Mouse (Mus musculus) heart, adult 9 months (tissue): Measurements from ENCODE around the gene Auh.

ENCODE experiments used
- DNase-seq, 2 experiments: peaks; one replicate each; pipeline ENCODE4 v3.0.0; 2022; ENCODE audit warnings: low spot score in 2 of 2

Gene Auh

GRCm38 (mm10) chr13:52833748-52834147 lies 95.7 kb downstream of the Auh start:
- DNase-seq: no peak

DNA sequence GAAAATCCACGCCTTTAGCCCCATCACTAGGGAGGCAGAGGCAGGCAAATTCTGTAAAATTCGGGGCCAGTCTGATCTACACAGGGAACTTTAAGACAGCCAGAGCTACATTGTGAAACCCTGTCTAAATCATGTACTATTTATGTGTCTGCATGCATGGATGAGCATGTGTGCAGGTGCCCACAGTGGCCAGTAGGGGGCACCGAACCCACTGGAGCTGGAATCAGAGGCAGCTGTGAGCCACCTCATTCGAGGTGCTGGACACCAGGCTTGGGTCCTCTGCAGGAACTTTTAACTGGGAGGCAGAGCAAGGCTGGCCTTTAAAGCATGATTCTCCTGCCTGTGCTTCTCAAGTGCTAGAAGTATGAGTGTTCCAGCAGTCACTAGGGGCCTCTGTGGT lies 96.3 kb downstream of the Auh start:
- DNase-seq: no peak

- DNase-seq: no peak
These were observed 96.9 kb downstream of the Auh start for GRCm38 (mm10) chr13:52832481-52833170.

GRCm38 (mm10) chr13:52831037-52831757 lies 98.3 kb downstream of the Auh start:
- no peak for DNase-seq

DNA sequence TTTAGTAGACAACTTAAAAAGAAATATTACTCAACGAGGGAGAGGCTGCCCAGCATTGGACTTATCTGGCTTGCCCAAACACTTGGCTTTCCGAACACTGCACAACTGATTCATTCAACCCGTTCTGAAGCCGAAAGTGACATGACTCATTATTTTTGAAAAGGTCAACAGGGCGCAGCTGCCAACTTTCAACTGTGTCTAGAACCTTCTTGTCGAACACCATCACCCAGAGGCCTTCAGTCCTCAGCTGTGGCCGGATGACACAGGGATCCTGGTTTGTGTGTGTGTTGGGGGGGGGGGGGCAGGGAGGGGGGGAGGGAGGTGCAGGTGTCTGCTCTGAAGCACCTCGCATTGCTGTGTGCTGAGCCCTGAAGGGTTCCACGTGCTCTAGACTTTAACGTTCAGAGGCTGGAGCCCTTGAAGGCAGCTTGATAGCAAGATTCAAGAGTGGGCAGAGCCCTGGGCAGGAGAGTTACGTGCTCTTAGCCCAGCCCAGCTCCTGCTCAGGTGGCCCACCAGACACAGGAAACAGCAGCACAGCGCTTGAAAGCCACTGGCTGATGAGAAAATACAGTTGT lies 100.4 kb downstream of the Auh start:
- DNase-seq: peak; percentile 46 to 72

DNA sequence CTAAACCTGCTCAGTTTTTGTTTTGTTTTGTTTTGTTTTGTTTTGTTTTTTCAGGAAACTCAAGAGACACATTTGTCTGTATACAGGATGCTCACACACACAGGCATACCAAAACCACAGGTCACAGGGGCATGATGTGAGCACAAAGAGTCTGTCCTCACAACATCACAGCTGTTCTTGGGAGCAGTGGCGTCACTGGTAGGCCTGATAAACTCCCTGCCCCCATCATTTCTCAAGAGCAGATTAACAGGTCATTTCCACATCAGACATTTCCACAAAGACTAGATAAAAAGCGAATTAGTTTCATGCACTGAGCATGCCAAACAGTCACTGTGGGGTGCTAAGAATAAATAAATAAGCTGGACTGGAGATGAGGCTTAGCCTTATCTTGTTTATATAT lies 101.3 kb downstream of the Auh start:
- no peak for DNase-seq

GRCm38 (mm10) chr13:52826666-52827065 lies 102.8 kb downstream of the Auh start:
- DNase-seq: no peak

- DNase-seq: no peak
These were observed 104.7 kb downstream of the Auh start for GRCm38 (mm10) chr13:52824754-52825153.

GRCm38 (mm10) chr13:52822165-52823149 lies 107.0 kb downstream of the Auh start:
- DNase-seq: peak; percentile 70 to 72

DNA sequence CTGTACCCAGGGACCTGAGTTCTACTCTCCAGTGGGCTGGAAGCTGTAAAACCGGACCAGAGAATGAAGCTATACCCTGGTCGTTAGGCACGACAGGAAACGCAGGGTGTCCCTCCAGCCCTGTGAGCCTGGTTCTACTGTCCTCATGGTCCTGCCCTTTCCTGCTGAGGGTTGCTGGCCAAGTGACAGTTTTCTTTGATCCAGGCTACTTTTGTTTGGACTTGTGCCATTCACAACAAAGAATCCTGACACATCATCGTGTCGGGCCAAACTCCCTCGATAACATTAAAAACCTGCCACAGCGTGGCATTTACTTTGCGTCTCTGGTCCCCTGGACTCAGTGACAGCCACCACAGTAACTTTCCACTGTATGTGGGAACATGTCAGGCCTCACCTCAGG lies 107.9 kb downstream of the Auh start:
- DNase-seq: peak; percentile 61 to 63

DNA sequence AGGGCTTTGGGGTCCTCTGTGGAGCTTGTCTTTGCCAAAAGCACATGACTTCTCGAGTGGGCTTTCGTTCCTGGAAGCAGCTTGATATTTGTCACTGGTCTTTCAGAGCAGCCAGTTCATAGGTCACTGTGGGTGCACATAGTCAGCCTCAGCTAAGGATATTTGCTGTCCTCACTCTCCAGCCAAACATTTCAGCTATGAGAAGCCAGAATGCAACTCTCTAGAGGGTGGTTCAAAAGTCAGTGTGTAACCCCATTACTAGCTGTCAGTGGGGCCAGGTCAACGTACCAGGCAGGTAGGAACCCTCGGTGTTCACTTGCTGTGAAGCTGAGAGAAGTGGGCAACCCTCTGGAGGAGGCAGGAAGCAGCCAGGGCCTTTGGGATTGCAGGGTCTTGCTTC lies 109.6 kb downstream of the Auh start:
- DNase-seq: no peak

DNA sequence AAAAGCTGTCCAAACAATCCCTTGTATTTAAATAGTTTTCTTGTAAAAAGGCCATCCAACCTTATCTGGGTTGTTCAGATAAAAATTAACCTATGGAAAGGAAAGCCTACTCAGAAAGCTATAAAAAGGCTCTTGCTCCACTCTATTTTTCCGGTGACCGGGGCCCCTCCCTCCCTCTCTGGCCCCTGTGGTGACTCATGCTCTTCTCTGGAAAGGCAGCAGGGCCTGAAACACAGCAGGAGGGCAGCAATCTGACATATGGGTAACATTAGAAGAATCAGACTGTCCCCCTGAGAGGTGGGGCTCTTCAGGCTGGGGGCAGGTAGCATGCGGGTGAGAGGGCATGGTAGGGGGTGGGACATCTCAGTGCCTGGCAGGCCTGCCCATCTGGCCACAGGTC lies 110.7 kb downstream of the Auh start:
- peak; percentile 32 to 54 for DNase-seq

DNA sequence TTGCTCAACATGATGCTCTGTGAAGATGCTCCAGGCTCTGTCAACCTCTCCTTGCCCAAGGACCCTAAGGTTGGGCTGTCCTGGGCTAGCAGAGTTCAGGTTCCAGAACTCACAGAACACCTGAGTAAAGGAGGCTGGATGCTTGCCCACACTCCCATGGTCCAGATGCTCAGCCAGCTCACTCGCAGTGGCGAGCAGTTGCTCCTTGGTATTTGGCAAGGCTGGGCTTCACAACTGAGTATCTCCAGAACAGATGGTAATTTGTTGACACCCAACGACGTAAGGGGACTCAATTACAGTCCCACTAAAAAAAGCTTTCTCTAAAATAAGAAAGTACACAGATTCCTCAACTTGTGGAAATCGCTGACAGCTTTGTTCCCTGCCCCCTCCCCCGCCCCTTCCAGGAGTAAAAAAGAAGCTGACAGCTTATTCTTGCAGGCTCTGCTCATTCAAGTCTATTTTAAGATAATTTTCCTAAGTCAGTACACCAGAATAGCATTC lies 111.4 kb downstream of the Auh start:
- no peak for DNase-seq

GRCm38 (mm10) chr13:52813750-52814149 lies 115.7 kb downstream of the Auh start:
- no peak for DNase-seq

DNA sequence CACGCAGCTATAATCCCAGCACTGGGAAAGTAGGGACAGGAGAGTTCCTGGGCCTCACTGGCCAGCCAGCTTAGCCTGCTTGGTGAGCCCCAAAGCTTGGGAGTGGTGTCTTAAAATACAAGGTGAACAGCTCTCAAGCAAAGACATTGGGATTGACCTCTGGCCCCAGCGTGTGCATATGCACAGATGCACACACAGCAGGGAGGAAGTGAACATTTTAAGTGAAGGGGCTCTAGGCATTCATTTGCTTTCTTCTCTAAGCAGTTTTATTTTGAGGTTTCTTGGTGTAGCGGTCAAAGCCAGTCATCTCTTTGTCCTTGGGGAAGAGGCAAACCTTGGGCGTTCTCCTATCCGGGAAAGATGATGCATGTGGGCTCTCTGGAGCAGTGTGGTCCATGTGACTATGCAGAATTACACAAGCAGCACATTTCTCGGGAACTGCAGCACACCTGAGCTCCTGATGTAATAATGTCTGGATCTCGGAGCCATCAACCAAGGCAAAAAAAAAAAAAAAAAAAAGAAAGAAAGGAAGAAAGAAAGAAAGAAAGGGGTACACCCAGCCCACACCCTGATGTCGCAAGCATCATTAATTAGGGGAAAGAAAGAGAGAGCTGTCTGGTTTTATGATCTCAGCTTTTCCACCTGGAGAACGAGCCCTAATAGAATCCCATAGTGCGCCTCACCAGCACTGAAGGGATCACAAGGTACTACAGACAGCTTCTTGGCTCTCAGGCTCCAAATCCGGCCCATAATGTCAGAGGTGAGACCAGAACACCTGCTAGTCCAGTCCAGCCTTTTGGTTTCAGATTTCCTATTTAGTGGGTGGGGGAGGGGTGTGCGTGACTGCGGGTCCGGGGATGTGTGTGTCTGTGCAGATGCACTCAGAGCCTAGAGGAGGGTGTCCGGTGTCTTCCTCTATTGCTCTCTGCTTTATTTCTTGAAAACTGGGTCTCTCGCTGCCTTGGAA lies 116.6 kb downstream of the Auh start:
- DNase-seq: no peak

- no peak for DNase-seq
These were observed 121.8 kb downstream of the Auh start for GRCm38 (mm10) chr13:52807722-52808121.

DNA sequence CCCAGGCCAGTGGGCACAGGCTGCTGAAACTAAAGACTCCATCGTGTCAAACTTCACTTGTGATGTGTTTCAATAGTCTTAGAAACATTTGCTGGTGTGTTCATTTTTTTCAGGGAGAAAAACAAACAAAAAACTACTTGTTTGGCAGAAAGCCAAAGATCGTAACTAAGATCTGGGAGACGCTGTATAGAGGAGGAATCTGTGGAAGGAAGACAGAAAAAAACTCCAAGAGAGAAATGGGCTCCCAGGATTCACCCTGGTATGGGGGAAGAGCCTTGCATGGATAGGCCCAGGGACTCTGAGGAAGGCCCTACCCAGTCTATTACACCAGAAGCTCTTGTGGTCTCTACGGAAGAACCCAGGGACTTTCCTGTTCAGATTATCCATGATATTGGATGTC lies 123.5 kb downstream of the Auh start:
- DNase-seq: no peak

- no peak for DNase-seq
These were observed 123.9 kb downstream of the Auh start for GRCm38 (mm10) chr13:52805581-52805980.

- no peak for DNase-seq
These were observed 127.0 kb downstream of the Auh start for GRCm38 (mm10) chr13:52802482-52802881.

GRCm38 (mm10) chr13:52800687-52801341 lies 128.7 kb downstream of the Auh start:
- DNase-seq: no peak
